Mouse (Mus musculus) midbrain, embryonic 12.5 days (tissue): ENCODE results near the gene Gm48551. TPM values are rescaled to one million over a fixed set of nuclear protein-coding genes. Genes with fewer than 3 reads are reported as not detected.

Source experiments
- ATAC-seq: fragments of 200-750 bp; cut with Nextera tagmentation; 2 replicates; pipeline ENCODE4 v1.8.0; 2017; ENCODE audit warnings: low read depth, moderate TSS enrichment, moderate library complexity; ENCODE audit not compliant: low FRiP score
- H3K27ac ChIP-seq: fragments of 300-500 bp; sonication (generic); replicated peaks from 2 replicates; pipeline ENCODE4 v1.5.1; 2016; ENCODE audit warnings: mild to moderate bottlenecking
- H3K27me3 ChIP-seq: fragments of 300-500 bp; sonication (generic); 2 replicates; pipeline ENCODE4 v1.6.1; 2016; ENCODE audit warnings: mild to moderate bottlenecking
- H3K36me3 ChIP-seq: fragments of 300-500 bp; sonication (generic); 2 replicates; pipeline ENCODE4 v1.6.1; 2016
- H3K4me1 ChIP-seq: fragments of 300-500 bp; sonication (generic); 2 replicates; pipeline ENCODE4 v1.6.1; 2016
- H3K4me2 ChIP-seq: fragments of 300-500 bp; sonication (generic); replicated peaks from 2 replicates; pipeline ENCODE4 v1.6.1; 2016; ENCODE audit warnings: mild to moderate bottlenecking, moderate library complexity
- H3K4me3 ChIP-seq: fragments of 300-500 bp; sonication (generic); 2 replicates; pipeline ENCODE4 v1.5.1; 2016; ENCODE audit warnings: mild to moderate bottlenecking
- H3K9ac ChIP-seq: fragments of 300-500 bp; sonication (generic); replicated peaks from 2 replicates; pipeline ENCODE4 v1.6.1; 2016; ENCODE audit warnings: mild to moderate bottlenecking, moderate library complexity
- H3K9me3 ChIP-seq: fragments of 300-500 bp; sonication (generic); 2 replicates; pipeline ENCODE4 v1.6.1; 2016; ENCODE audit warnings: mild to moderate bottlenecking
- WGBS: fragments of 180-500 bp; shearing (Covaris S2); methylation state at CpG from one replicate; pipeline ENCODE4 v1.1.7; 2016; 5-methylcytosine and 5-hydroxymethylcytosine counted together
- polyA plus RNA-seq: library from polyadenylated mRNA; unstranded; fragments of >200 nt; fragmentation: Nextera tagmentation; extraction: Ambion mirVana; gene quantifications from 2 replicates; pipeline ENCODE4 v1.2.1, GENCODE M21; 2016

The Gm48551 gene
- polyA plus RNA-seq, 1 experiment from 2014 or later: 4.2 TPM

DNA sequence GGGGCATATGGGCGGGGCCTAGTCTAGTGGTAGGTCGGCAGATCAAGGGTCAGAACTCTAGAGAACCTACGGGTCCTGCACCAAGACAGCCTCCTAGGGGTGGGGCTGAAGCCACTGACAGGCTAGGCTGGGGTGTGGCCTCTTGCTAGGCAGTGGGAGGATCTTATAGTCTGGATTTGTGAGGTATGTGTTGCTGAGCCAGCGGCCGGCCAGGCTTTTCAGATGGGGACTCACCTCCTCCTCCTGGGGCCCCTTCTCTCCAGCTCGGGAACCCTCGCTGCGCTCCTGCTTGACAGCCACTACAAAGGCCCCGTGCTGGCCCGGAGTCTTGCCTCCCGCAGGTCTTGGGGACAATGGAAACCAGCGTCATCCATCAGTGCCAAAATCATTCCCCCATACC is 35.1 kb upstream of the Gm48551 start:
- peaks cover 25% of the 10 kb centered on the region for H3K4me1 ChIP-seq
- peaks cover 17% of the 10 kb centered on the region for H3K36me3 ChIP-seq
- H3K4me3 ChIP-seq: peak overlapping the region; percentile 63
- H3K27ac ChIP-seq: 0 out of 2 replicates have a peak overlapping the region, but pooled peaks have one; percentile 25
- peaks cover 44% of the 10 kb centered on the region for H3K27me3 ChIP-seq
- peak overlapping the region; percentile 87 for H3K4me2 ChIP-seq
- ATAC-seq: no peak
- 5% methylated on average over 9 of the region's 12 CpGs for WGBS
- peak overlapping the region; percentile 70; the same call in 1 of the 2 replicates for H3K9ac ChIP-seq
- H3K9me3 ChIP-seq: no peaks in the 10 kb centered on the region

GRCm38 (mm10) chr10:81349961-81350350 is 34.3 kb upstream of the Gm48551 start:
- peak overlapping the region; percentile 87 for H3K4me2 ChIP-seq
- no peaks in the 10 kb centered on the region for H3K9me3 ChIP-seq
- peak; percentile 21; the same call in 1 of the 2 replicates for ATAC-seq
- peak overlapping the region; percentile 25; the same call in 1 of the 2 replicates for H3K27ac ChIP-seq
- H3K9ac ChIP-seq: peak overlapping the region; percentile 70
- H3K36me3 ChIP-seq: peaks cover 17% of the 10 kb centered on the region
- peaks cover 25% of the 10 kb centered on the region for H3K4me1 ChIP-seq
- WGBS: under 1% methylated on average over 29 of the region's 29 CpGs
- peak overlapping the region; percentile 63 for H3K4me3 ChIP-seq
- H3K27me3 ChIP-seq: peaks cover 40% of the 10 kb centered on the region

GRCm38 (mm10) chr10:81350351-81351063 is 33.8 kb upstream of the Gm48551 start, which contains the start of gene Hmg20b:
Hmg20b (minus strand) TSS chr10:81350480.
- Histone ChIP-seq H3K27me3 (peaks cover 39% of the 10 kb centered on the region), H3K4me1 (peaks cover 25% of the 10 kb centered on the region), H3K4me2 (peak within 1 kb of the TSS; percentile 87), H3K27ac (peak within 1 kb of the TSS; percentile 52), H3K36me3 (peaks cover 12% of the 10 kb centered on the region), H3K9me3 (no peaks in the 10 kb centered on the region), H3K9ac (peak within 1 kb of the TSS; percentile 70), H3K4me3 (peak within 1 kb of the TSS; percentile 63)
- WGBS: under 1% methylated on average over 54 of the region's 54 CpGs
- peak; percentile 95 for ATAC-seq

DNA sequence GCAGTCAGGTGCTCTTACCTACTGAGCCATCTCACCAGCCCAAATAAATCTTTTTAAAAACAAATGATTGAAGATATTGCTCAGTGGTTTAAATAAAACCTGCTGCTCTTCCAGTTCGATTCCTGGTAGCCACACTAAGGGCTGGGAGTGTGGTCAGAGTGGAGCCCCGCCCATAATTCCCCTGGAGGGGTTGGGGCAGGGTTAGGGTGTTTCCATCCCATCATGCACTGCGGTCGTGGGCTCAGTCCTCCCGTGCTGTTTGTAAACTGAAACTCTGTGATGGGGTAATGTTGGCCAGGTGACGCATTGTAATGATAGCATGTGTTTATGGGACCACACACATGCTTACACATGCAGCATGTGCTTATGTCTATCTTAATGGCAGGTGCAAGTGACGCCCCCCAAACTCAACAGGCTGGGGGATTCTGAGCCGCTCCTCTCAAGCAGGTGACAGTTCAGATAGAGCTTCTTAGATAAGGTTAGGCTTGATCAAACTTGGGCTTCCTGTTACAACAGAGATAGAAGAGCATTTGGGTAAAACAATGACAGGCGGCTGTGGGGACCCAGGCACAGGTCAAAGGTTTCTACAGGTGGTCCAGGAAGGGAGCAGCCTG is 32.5 kb upstream of the Gm48551 start:
- no peak for ATAC-seq
- H3K27ac ChIP-seq: no peak overlapping the region
- H3K4me1 ChIP-seq: peaks cover 20% of the 10 kb centered on the region
- H3K27me3 ChIP-seq: peaks cover 39% of the 10 kb centered on the region
- 31% methylated on average over 9 of the region's 9 CpGs for WGBS
- H3K4me3 ChIP-seq: no peak overlapping the region
- H3K9ac ChIP-seq: no peak overlapping the region
- H3K4me2 ChIP-seq: no peak overlapping the region
- H3K9me3 ChIP-seq: no peaks in the 10 kb centered on the region
- peaks cover 5% of the 10 kb centered on the region; the same call in 1 of the 2 replicates for H3K36me3 ChIP-seq

DNA sequence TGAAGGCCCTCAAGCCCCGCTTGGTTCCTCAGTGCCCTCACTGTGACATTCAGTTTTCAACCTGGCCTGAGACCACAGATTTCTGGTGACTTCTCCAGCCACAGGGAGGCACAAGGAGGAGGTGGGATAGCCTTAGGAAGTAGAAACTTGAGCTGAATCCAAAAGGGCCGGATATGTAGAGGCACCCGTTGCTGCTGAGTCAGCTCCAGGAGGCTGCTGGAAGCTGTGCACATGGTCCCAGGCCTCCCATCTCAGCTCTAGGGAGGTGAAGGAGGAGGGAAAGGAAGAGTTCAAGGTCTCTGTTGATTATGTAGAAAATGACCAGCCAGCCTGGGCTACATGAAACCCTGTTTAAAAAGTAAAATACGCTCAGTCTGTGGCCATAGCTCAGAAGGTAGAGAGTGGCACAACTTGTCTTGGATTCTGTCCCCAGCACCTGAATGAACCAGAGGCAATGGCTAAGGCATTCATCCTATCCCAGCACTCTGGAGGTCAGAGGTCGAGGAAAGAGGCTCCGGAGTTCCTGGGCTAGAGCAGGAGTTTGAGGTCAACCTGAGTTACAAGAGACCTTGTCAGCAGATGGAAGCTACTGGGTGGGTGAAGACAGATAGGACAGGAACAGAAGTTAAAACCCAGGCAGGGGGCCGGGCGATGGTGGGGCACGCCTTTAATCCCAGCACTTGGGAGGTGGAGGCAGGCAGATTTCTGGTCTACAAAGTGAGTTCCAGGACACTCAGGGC is 29.4 kb upstream of the Gm48551 start:
- no peak for ATAC-seq
- 0 out of 2 replicates have a peak overlapping the region, but pooled peaks have one; percentile 20 for H3K9ac ChIP-seq
- 68% methylated on average over 9 of the region's 9 CpGs for WGBS
- H3K4me1 ChIP-seq: peaks cover 26% of the 10 kb centered on the region
- no peak overlapping the region for H3K4me2 ChIP-seq
- H3K27me3 ChIP-seq: peaks cover 37% of the 10 kb centered on the region
- no peak overlapping the region for H3K27ac ChIP-seq
- no peaks in the 10 kb centered on the region for H3K9me3 ChIP-seq
- no peak overlapping the region for H3K4me3 ChIP-seq
- H3K36me3 ChIP-seq: no peaks in the 10 kb centered on the region

- Histone ChIP-seq H3K9me3 (no peaks in the 10 kb centered on the region), H3K4me3 (no peak overlapping the region), H3K27me3 (peaks cover 37% of the 10 kb centered on the region), H3K4me2 (no peak overlapping the region), H3K27ac (no peak overlapping the region), H3K9ac (no peak overlapping the region; the same call in 1 of the 2 replicates), H3K36me3 (no peaks in the 10 kb centered on the region), H3K4me1 (peaks cover 32% of the 10 kb centered on the region)
- 88% methylated on average over 4 of the region's 4 CpGs for WGBS
- ATAC-seq: no peak
Measured at GRCm38 (mm10) chr10:81355533-81355932, 28.7 kb upstream of the Gm48551 start.

DNA sequence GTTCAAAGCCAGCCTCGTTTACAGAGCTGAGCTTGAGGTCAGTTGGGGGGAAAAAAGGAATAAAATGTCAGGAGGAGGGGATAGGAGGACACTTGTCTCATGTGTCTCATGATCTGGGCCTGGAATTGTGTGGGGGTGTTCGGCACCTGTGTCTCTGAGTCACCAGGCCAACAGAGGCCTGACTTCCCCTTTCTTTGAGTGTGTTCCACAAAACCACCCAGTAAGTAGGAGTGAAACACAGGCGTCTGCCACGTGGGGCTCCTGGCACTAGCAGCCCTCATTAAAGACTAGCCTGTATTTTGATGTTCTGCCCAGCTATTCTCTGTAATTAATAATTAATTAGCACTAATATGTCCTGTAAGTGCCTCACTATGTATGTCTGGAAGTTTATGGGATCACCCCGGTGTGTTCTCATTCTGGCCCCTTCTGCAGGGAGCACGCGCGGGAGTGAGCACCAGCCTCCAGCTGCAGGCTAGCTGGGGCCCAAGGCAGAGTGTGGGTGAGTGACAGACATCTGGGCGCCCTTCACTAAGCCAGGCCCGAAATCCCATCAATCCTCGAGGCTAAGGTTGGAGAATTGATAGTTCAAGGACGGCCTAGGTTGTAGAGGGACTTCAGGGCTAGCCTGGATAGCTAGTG is 27.8 kb upstream of the Gm48551 start:
- Histone ChIP-seq H3K27me3 (peaks cover 37% of the 10 kb centered on the region), H3K9me3 (no peaks in the 10 kb centered on the region), H3K4me2 (peak overlapping the region; percentile 99; the same call in 1 of the 2 replicates), H3K4me3 (peak overlapping the region; percentile 71; the same call in 1 of the 2 replicates), H3K36me3 (no peaks in the 10 kb centered on the region), H3K4me1 (peaks cover 35% of the 10 kb centered on the region), H3K9ac (no peak overlapping the region), H3K27ac (no peak overlapping the region)
- 58% methylated on average over 12 of the region's 12 CpGs for WGBS
- ATAC-seq: no peak

DNA sequence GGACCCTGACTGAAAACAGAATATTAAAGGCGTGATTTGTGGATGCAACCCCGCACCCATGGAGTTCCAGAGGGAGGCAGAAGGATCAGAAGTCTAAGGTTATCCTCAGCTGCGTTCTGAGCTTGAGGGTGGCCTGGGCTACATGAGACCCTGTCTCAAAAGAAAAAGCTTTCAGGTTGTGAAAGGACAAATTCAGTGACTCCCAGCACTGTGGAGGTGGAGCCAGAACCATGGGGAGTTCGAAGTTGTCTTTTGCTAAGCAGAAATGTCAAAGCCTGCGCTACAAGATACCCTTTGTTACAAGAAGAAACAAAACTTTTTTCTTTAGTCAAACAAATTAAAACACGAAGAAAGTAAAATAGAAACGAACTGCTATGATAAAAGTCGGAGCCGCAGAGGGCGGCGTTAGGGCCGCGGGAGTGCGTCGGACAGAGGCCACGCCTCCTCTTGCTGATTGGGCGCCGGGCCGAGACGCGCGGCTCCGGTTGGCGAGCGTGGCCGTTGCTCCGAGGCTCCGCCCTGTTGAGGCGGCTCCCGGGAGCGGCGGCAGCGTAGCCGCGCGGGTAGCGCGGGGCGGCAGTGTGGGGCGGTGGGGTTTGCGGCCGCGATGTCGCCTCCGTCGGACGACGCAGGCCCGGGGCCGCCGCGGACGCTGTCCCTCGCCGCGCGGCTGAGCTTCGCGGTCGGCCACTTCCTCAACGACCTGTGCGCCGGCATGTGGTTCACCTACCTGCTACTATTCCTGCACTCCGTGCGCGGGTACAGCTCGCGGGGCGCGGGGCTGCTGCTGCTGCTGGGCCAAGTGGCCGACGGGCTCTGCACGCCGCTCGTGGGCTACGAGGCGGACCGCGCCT is 27.0 kb upstream of the Gm48551 start, which contains the start of gene Mfsd12:
TSS of gene Mfsd12 (plus strand) at position 501 of the 854 bp plus-strand sequence.
- Histone ChIP-seq H3K27me3 (peaks cover 37% of the 10 kb centered on the region), H3K36me3 (no peaks in the 10 kb centered on the region), H3K4me2 (peak within 1 kb of the TSS; percentile 99), H3K9ac (peak within 1 kb of the TSS; percentile 75), H3K9me3 (no peaks in the 10 kb centered on the region), H3K4me1 (peaks cover 35% of the 10 kb centered on the region), H3K27ac (no peak within 1 kb of the TSS; the same call in 1 of the 2 replicates), H3K4me3 (peak within 1 kb of the TSS; percentile 71)
- 2% methylated on average over 79 of the region's 79 CpGs for WGBS
- ATAC-seq: peak; percentile 92

- H3K9me3 ChIP-seq: no peaks in the 10 kb centered on the region
- WGBS: 22% methylated on average over 4 of the region's 4 CpGs
- no peaks in the 10 kb centered on the region for H3K36me3 ChIP-seq
- peak overlapping the region; percentile 99 for H3K4me2 ChIP-seq
- peak overlapping the region; percentile 75 for H3K9ac ChIP-seq
- H3K4me3 ChIP-seq: peak overlapping the region; percentile 71
- peaks cover 45% of the 10 kb centered on the region for H3K27me3 ChIP-seq
- H3K27ac ChIP-seq: no peak overlapping the region; the same call in 1 of the 2 replicates
- no peak for ATAC-seq
- H3K4me1 ChIP-seq: peaks cover 41% of the 10 kb centered on the region
Measured at GRCm38 (mm10) chr10:81358209-81358608, 26.1 kb upstream of the Gm48551 start.

GRCm38 (mm10) chr10:81358841-81359240 is 25.4 kb upstream of the Gm48551 start:
- peaks cover 51% of the 10 kb centered on the region for H3K27me3 ChIP-seq
- H3K9ac ChIP-seq: 0 out of 2 replicates have a peak overlapping the region, but pooled peaks have one; percentile 15
- H3K4me1 ChIP-seq: peaks cover 48% of the 10 kb centered on the region
- no peak for ATAC-seq
- no peak overlapping the region for H3K27ac ChIP-seq
- H3K4me3 ChIP-seq: no peak overlapping the region
- no peaks in the 10 kb centered on the region for H3K9me3 ChIP-seq
- 56% methylated on average over 1 of the region's 1 CpGs for WGBS
- H3K4me2 ChIP-seq: peak overlapping the region; percentile 99
- H3K36me3 ChIP-seq: no peaks in the 10 kb centered on the region
